Mouse (Mus musculus) spleen, adult 2 months (tissue): Measurements from ENCODE around the gene Spesp1.

Experiments used
- CTCF ChIP-seq: fragments of 200-500 bp; IDR thresholded peaks from 2 replicates; pipeline ENCODE4 v1.5.1; 2011; ENCODE audit warnings: mild to moderate bottlenecking, inconsistent platforms; ENCODE audit not compliant: insufficient read depth, insufficient read length, insufficient replicate concordance; ENCODE audit errors: extremely low read depth
- POLR2A ChIP-seq: fragments of 200-500 bp; IDR thresholded peaks from 2 replicates; pipeline ENCODE4 v1.6.1; 2011; ENCODE audit warnings: low read depth, low read length, inconsistent platforms

DNA sequence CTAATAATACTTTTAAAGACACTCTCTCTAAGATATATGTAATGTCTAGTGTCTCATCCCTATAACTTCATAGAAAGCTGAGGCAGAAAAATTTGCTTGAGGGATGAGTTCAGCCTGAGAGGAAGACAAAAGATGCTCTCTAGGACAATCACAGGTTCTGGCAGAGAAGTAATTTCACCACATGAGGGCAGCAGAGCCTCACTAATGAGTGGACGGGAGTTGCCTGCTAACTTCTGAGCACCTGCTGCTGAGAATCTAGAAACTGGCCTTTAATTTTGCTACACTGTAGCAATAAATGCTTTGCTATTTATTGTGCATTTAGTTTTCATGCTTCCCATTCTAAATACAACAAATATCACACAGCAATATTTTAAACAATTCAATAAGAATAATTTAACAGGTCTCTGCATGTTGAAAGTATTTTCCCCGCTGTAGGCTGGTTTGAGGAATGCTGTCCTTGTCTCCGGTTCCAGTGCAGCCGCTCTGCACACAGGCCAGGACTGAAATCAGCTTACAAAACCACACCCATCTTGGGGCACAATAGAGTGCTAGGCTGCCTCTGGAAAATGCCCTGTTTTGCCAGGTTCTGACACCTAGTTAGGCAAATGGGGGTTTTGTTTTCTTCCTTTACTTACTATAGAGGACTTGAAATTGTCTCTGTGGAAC is 5.1 kb upstream of the Spesp1 start:
- peak; percentile 70; the same call in 1 of the 2 replicates for TF ChIP-seq CTCF
- TF ChIP-seq POLR2A: no peak
